Mouse (Mus musculus): ENCODE measurements at regions not wholly inside any gene's neighbourhood (a gene's known extent, or its start where the extent isn't known, plus 50 kb on each side); places are given as distances from the start of the nearest gene placed in this dataset.

GRCm38 (mm10) chr10:20780946-20781345 is 56.1 kb upstream of the Pde7b start:
- DNase-seq (ENCODE audit: extremely low spot score, low spot score) = no peak

GRCm38 (mm10) chr10:20776640-20777413 is 51.9 kb upstream of the Pde7b start:
- DNase-seq (ENCODE audit: extremely low spot score, low spot score) = no peak

- DNase-seq (ENCODE audit: extremely low spot score, low spot score) = no peak
Observed at GRCm38 (mm10) chr10:20775731-20776429, 51.0 kb upstream of the Pde7b start.
